Mouse (Mus musculus) ES-E14 (cell line): ENCODE measurements around the gene Pnisr. TPM values are rescaled to one million over a fixed set of nuclear protein-coding genes. Genes with fewer than 3 reads are reported as not detected.
A peak's percentile ranks its signal among the peaks of the same experiment; 100 is the strongest.

Experiments used
- DNase-seq: peaks from one replicate; pipeline ENCODE4 v3.0.0-alpha.2; 2013; ENCODE audit warnings: low read depth, low spot score
- H3K27ac ChIP-seq: 2 replicates; pipeline ENCODE4 v1.5.1; 2012; ENCODE audit warnings: low read depth, mild to moderate bottlenecking, low read length, moderate library complexity, mixed read lengths; ENCODE audit not compliant: poor library complexity, insufficient read depth, severe bottlenecking
- H3K36me3 ChIP-seq: 2 replicates; pipeline ENCODE4 v1.6.1; 2012; ENCODE audit warnings: mild to moderate bottlenecking, low read length, moderate library complexity, mixed read lengths; ENCODE audit not compliant: control insufficient read depth, poor library complexity, insufficient read depth, severe bottlenecking
- H3K4me1 ChIP-seq, 2 experiments: fragments of 150-350 bp in 1 of 2; sonication (generic) in 1 of 2; 2 replicates each; pipeline ENCODE4 v1.6.1; 2012; ENCODE audit warnings: low read length in 2 of 2, mild to moderate bottlenecking in 1 of 2, mixed read lengths in 1 of 2; ENCODE audit not compliant: control insufficient read depth in 2 of 2, insufficient read depth in 2 of 2, poor library complexity in 1 of 2
- H3K4me3 ChIP-seq, 2 experiments: fragments of 150-350 bp in 1 of 2; sonication (generic) in 1 of 2; 2 replicates each; pipeline ENCODE4 v1.5.1; 2012; ENCODE audit warnings: low read length in 2 of 2, low read depth in 1 of 2, mild to moderate bottlenecking in 1 of 2, mixed read lengths in 1 of 2; ENCODE audit not compliant: insufficient read depth in 1 of 2, poor library complexity in 1 of 2, severe bottlenecking in 1 of 2
- H3K9ac ChIP-seq: 2 replicates; pipeline ENCODE4 v1.6.1; 2012; ENCODE audit warnings: low read depth, mild to moderate bottlenecking, low read length, mixed read lengths; ENCODE audit not compliant: poor library complexity, insufficient read depth, severe bottlenecking
- H3K9me3 ChIP-seq: fragments of 150-350 bp; sonication (generic); 2 replicates; pipeline ENCODE4 v1.6.1; 2012; ENCODE audit warnings: low read depth, mild to moderate bottlenecking, low read length; ENCODE audit not compliant: control insufficient read depth, insufficient read depth
- CHD2 ChIP-seq: IDR thresholded peaks from 2 replicates; pipeline ENCODE4 v1.6.1; 2014; ENCODE audit warnings: mild to moderate bottlenecking, low read depth, low read length, inconsistent platforms
- HCFC1 ChIP-seq: IDR thresholded peaks from 2 replicates; pipeline ENCODE4 v1.6.1; 2012; ENCODE audit warnings: low read length, inconsistent platforms, borderline replicate concordance; ENCODE audit not compliant: insufficient read depth
- MAFK ChIP-seq: IDR thresholded peaks from 2 replicates; pipeline ENCODE4 v1.6.1; 2014; ENCODE audit warnings: mild to moderate bottlenecking, low read depth, low read length, inconsistent platforms; ENCODE audit not compliant: insufficient read depth
- ZC3H11A ChIP-seq: IDR thresholded peaks from 2 replicates; pipeline ENCODE4 v1.6.1; 2012; ENCODE audit warnings: low read depth, mild to moderate bottlenecking, inconsistent platforms, low read length, borderline replicate concordance
- ZNF384 ChIP-seq: IDR thresholded peaks from 2 replicates; pipeline ENCODE4 v1.6.1; 2012; ENCODE audit warnings: low read depth, low read length, inconsistent platforms
- in situ Hi-C, 2 experiments: fragments of 600-800 bp; cut with MboI; formaldehyde crosslinking; loops; one replicate each; pipeline ENCODE4 v1.15.1; 2025; ENCODE audit warnings: low sequenced_read_pairs in 2 of 2, inconsistent platforms in 1 of 2; ENCODE audit not compliant: unreplicated experiment in 2 of 2
- total RNA-seq: library from RNA; depleted of rRNA; stranded (reverse); fragments of 300-350 nt; gene quantifications from 2 replicates; pipeline ENCODE4 v1.2.3, GENCODE M21; 2012; rRNA removed

The Pnisr gene
- total RNA-seq = 76.7 and 107 TPM in 2 replicates

DNA sequence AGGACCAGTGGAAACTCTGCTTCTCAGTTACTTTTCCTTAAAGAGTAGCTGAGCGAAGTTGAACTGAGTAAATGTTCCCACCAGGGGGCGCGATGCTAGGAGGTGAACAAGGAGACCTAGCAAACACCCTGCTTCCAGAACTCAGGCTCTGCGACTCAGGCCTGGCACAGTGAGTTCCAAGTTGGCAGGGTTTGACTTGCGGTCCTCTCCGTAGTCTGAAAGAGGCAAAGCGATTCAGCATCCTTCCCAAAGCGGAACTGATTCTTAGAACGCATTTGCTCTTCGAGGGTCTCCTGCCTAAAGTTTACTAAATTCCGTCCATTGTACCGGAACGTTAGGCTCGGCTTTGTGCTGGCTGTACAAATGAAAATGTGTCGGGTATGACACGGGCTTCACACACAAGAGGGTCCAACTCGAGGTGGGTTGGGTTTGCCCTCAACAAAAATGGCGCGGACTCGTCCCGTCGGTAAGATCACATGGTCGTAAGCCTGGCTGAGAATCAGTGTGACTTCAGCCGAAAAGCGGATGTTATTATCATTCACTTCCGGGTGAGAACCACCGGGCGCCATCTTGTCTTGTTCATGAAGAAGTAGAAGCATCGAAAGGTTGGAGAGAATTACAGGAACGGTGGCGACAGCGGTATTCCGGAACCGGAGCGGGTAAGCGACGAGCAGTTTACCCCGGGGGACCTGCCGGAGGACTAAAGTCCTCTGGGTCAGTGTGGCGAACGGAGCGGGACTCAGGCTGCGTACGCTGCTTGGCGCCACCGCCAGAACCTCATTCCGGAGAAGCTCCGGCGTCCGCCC, at the start of gene Pnisr:
TSS of gene Pnisr (plus strand) at position 103 of the 806 bp plus-strand sequence.
- H3K4me1 ChIP-seq = peaks cover 2% of the 10 kb centered on the region in 2 experiments; a peak in 2 of 4 replicates
- peak; percentile 99 for DNase-seq
- peak within 1 kb of the TSS; percentile 99 for H3K9ac ChIP-seq
- H3K27ac ChIP-seq = peak within 1 kb of the TSS; percentile 97
- H3K4me3 ChIP-seq = peak within 1 kb of the TSS; percentile 94
- no peaks in the 10 kb centered on the region for H3K36me3 ChIP-seq
- no peaks in the 10 kb centered on the region for H3K9me3 ChIP-seq
- TF ChIP-seq CHD2 (0 out of 2 replicates have a peak, but pooled peaks have one; percentile 73), ZC3H11A (peak; percentile 20; the same call in 1 of the 2 replicates), HCFC1 (peak; percentile 89), MAFK (no peak), ZNF384 (no peak)
- in situ Hi-C loops = no loop called here

DNA sequence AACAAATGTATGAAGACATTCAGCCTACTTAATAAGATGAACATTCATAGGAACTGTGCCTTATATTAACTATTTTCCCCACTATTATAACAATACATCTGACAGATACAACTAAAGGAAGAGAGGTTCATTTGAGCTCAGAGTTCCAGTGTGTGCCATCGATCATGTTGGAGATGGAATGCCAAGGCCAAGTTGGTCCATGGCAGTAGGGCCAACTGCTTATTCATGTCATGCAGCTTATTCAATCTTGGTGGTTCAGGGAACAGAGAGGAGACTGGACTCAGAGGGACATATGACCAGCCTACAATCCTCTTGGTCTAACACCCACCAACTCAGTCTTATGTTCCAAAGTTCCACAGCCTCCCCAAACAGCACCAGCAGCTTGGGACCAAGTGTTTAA, 46.4 kb upstream of the Pnisr start:
- no peak for DNase-seq
- Histone ChIP-seq H3K9ac (no peak overlapping the region), H3K36me3 (peaks cover 8% of the 10 kb centered on the region), H3K9me3 (no peaks in the 10 kb centered on the region), H3K4me3 (no peak overlapping the region), H3K27ac (no peak overlapping the region), H3K4me1 (no peaks in the 10 kb centered on the region)
- in situ Hi-C loops = no loop called here
- no peak for TF ChIP-seq ZC3H11A
- no peak for TF ChIP-seq HCFC1
- no peak for TF ChIP-seq ZNF384
- TF ChIP-seq MAFK = no peak
- no peak for TF ChIP-seq CHD2

DNA sequence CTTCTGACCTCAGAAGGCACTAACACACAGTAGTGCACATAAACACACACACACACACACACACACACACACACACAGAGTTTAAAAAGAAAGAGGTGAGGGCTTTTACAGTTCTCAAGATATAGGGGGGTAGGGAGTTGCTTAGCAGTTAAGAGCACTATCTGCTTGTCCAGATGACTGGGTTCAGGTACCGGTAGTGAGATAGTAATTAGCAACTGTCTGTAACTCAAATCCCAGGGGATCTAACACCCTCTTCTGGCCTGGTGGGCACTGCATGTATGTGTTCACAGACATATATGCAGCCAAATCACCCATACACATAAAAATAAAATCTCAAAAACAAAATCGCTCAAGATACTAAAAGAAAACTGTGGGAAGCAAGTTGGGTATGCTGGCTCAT, 45.8 kb upstream of the Pnisr start:
- in situ Hi-C loops = no loop called here
- Histone ChIP-seq H3K27ac (no peak overlapping the region), H3K36me3 (peaks cover 8% of the 10 kb centered on the region), H3K9me3 (no peaks in the 10 kb centered on the region), H3K4me3 (no peak overlapping the region), H3K9ac (no peak overlapping the region), H3K4me1 (no peaks in the 10 kb centered on the region)
- TF ChIP-seq HCFC1 = no peak
- no peak for TF ChIP-seq MAFK
- TF ChIP-seq ZNF384 = no peak
- no peak for TF ChIP-seq CHD2
- TF ChIP-seq ZC3H11A = no peak
- DNase-seq = no peak

DNA sequence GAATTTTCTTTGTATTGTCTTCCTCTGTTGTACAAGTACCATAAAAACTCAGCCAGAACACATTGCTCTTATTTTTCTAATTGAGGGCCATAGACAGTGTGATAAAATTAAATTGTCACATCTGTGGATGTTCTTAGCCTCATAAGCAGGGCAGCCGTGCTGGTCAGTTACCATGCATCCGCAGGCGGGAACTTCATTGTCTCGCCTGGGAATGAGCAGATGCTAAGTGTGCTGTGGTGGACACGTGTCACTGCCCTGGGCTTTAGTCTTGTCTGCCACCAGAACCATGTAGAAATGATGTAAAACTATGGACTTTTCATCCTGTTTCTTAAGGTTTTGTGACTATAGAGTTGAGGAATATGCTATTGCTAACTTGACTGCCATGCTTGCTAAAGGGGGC, 40.2 kb upstream of the Pnisr start:
- no peaks in the 10 kb centered on the region for H3K9me3 ChIP-seq
- no peak for TF ChIP-seq ZNF384
- TF ChIP-seq CHD2 = no peak
- no peak for TF ChIP-seq ZC3H11A
- TF ChIP-seq MAFK = no peak
- no peak for TF ChIP-seq HCFC1
- H3K4me1 ChIP-seq = no peaks in the 10 kb centered on the region
- H3K36me3 ChIP-seq = peaks cover 5% of the 10 kb centered on the region
- H3K27ac ChIP-seq = no peak overlapping the region
- H3K4me3 ChIP-seq = no peak overlapping the region
- DNase-seq = no peak
- in situ Hi-C loops = no loop called here
- no peak overlapping the region for H3K9ac ChIP-seq
